Mouse (Mus musculus) bone marrow, adult 2 months (tissue): ENCODE measurements around the gene Eif3d.

Experiments
- CTCF ChIP-seq: fragments of 200-500 bp; IDR thresholded peaks from 2 replicates; pipeline ENCODE4 v1.5.1; 2011; ENCODE audit warnings: low read length, control low read depth; ENCODE audit not compliant: control insufficient read depth, insufficient read depth
- POLR2A ChIP-seq: fragments of 200-500 bp; IDR thresholded peaks from 2 replicates; pipeline ENCODE4 v1.6.1; 2011; ENCODE audit warnings: low read depth, mild to moderate bottlenecking, control low read depth, low read length, borderline replicate concordance; ENCODE audit not compliant: control insufficient read depth

GRCm38 (mm10) chr15:77913054-77913453, 57.6 kb downstream of the Eif3d start:
- TF ChIP-seq CTCF (no peak), POLR2A (no peak)
